Mouse (Mus musculus): ENCODE data around the gene Prmt8. TPM values are rescaled to one million over a fixed set of nuclear protein-coding genes. Genes with fewer than 3 reads are reported as not detected.

The Prmt8 gene
- polyA plus RNA-seq (2015; fragmentation: Nextera tagmentation; extraction: Ambion mirVana) = 0.29 and 0.50 TPM in 2 replicates

DNA sequence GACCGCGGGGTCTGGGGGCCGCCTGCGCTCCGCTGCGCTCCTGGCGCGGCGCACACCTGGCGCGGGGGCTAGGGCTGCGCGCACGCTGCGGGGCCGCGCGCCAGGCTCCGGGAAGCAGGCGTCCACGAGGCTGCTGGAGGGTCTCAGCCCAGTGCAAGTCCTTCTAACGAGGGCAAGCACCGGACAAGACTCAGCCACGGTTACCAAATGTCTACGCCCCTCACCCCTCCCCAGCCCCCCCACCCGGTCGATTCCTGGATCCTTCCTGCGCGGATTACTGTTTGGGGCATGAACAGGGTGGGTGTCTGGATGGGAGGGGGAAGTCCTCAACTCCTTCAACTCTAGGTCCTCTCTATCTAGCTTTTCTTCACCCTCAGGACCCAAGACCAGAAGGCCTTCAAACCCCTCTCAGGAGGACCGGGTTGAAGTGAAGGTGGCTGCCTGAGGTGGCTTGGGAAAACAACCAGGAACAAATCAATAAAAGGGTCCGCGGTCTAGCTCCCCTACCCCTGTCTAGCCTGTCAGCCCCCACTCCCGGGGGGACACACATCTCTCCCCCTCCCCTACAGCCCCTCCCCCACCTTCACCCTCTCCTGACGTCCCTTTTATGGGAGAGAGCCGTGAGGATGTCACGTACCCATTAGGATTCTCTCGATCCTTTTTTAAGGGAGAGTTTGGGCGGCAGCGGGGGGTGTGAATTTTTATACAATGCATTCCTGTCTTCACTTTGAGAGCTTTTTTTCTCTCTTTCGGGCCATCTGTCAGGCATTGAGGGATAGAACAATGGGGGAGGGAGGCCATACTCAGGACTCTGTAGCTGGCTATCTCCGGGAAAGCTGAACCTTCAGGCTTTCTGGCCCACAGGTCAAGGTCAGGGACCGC lies at the start of gene Prmt8:
Gene Prmt8 (minus strand): TSS at position 198 of the 882 bp plus-strand sequence.

Small RNA genes within 50 kb of the gene (microRNA-seq; reads per million reads assigned to microRNA genes)
- 0 reads per million in 2 experiments for gene Mir7233

Other genes starting within 250 kb of the Prmt8 start
- 0.55 and 0.82 TPM in 2 replicates for gene Cracr2a, start 208.1 kb downstream of the Prmt8 start, polyA plus RNA-seq (2015; fragmentation: Nextera tagmentation; extraction: Ambion mirVana)
- 5.3 and 7.6 TPM in 2 replicates for gene Tspan11, start 118.1 kb upstream of the Prmt8 start, polyA plus RNA-seq (2015; fragmentation: Nextera tagmentation; extraction: Ambion mirVana)